Mouse (Mus musculus) hindbrain, embryonic 14.5 days (tissue): ENCODE results near the gene Scaf1. TPM values are rescaled to one million over a fixed set of nuclear protein-coding genes. Genes with fewer than 3 reads are reported as not detected.

Experiments
- ATAC-seq: fragments of 200-750 bp; cut with Nextera tagmentation; 2 replicates; pipeline ENCODE4 v1.8.0; 2017; ENCODE audit warnings: moderate number of reproducible peaks, mild to moderate bottlenecking, moderate TSS enrichment, moderate library complexity; ENCODE audit not compliant: low FRiP score
- DNase-seq: peaks from one replicate; pipeline ENCODE4 v3.0.0-alpha.2; 2015; ENCODE audit warnings: low spot score
- H3K27ac ChIP-seq: fragments of 300-500 bp; sonication (generic); 2 replicates; pipeline ENCODE4 v1.5.1; 2014; ENCODE audit warnings: mild to moderate bottlenecking, moderate library complexity
- H3K27me3 ChIP-seq: fragments of 300-500 bp; sonication (generic); 2 replicates; pipeline ENCODE4 v1.6.1; 2014; ENCODE audit warnings: mild to moderate bottlenecking, low read length, mixed read lengths; ENCODE audit not compliant: control insufficient read depth, insufficient read depth
- H3K36me3 ChIP-seq: fragments of 300-500 bp; sonication (generic); replicated peaks from 2 replicates; pipeline ENCODE4 v1.6.1; 2014; ENCODE audit not compliant: control insufficient read depth, insufficient read depth
- H3K4me1 ChIP-seq: fragments of 300-500 bp; sonication (generic); replicated peaks from 2 replicates; pipeline ENCODE4 v1.6.1; 2014; ENCODE audit warnings: antibody characterized with exemption, low read length, mixed read lengths; ENCODE audit not compliant: control insufficient read depth, insufficient read depth
- H3K4me2 ChIP-seq: fragments of 300-500 bp; sonication (generic); replicated peaks from 2 replicates; pipeline ENCODE4 v1.6.1; 2014; ENCODE audit warnings: mild to moderate bottlenecking, moderate library complexity
- H3K4me3 ChIP-seq: fragments of 300-500 bp; sonication (generic); replicated peaks from 2 replicates; pipeline ENCODE4 v1.5.1; 2014; ENCODE audit warnings: mild to moderate bottlenecking, low read length
- H3K9ac ChIP-seq: fragments of 300-500 bp; sonication (generic); 2 replicates; pipeline ENCODE4 v1.6.1; 2014
- H3K9me3 ChIP-seq: fragments of 300-500 bp; sonication (generic); 2 replicates; pipeline ENCODE4 v1.6.1; 2016; ENCODE audit warnings: low read length; ENCODE audit not compliant: control insufficient read depth
- WGBS: fragments of 180-500 bp; shearing (Covaris S2); extraction: QIAGEN DNeasy Blood & Tissue Kit; methylation state at CpG from one replicate; pipeline ENCODE4 v1.1.7; 2014; 5-methylcytosine and 5-hydroxymethylcytosine counted together
- polyA plus RNA-seq: library from polyadenylated mRNA; unstranded; fragments of >200 nt; fragmentation: Nextera tagmentation; extraction: Ambion mirVana; gene quantifications from 2 replicates; pipeline ENCODE4 v1.2.1, GENCODE M21; 2014

Gene Scaf1
- polyA plus RNA-seq, 1 experiment from 2014 or later: 59.7 TPM

DNA sequence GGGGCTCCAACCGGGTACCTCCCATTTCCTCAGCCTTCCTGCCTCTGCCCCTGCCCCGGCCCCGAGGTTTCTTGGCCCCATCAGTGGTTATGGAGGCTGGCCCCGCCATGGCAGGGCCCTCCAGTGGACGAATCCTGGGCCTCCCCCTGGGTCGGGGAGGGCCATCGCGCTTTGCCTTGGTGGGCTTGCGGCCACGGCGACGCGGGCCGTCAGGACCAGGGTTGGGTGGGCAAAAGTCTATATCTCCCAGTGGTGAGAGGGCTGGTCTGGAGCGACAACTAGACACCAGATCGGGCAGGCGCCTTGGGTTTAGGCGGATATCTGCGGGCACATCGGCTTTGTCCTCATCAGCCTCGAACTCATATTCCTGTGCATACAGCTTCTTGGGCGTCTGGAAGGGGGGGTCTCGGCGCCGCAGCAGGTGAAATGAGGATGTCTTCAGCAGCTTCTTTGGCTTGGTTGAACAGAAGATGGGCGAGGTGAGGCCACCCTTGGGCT is 30.7 kb upstream of the Scaf1 start:
- DNase-seq (no peak), ATAC-seq (no peak)
- H3K27me3 ChIP-seq: no peaks in the 10 kb centered on the region
- H3K4me1 ChIP-seq: peaks cover 15% of the 10 kb centered on the region
- H3K9me3 ChIP-seq: no peaks in the 10 kb centered on the region
- H3K4me2 ChIP-seq: no peak overlapping the region
- H3K9ac ChIP-seq: no peak overlapping the region
- WGBS: 94% methylated on average over 26 of the region's 26 CpGs
- no peak overlapping the region for H3K27ac ChIP-seq
- no peak overlapping the region for H3K4me3 ChIP-seq
- peaks cover 84% of the 10 kb centered on the region for H3K36me3 ChIP-seq

DNA sequence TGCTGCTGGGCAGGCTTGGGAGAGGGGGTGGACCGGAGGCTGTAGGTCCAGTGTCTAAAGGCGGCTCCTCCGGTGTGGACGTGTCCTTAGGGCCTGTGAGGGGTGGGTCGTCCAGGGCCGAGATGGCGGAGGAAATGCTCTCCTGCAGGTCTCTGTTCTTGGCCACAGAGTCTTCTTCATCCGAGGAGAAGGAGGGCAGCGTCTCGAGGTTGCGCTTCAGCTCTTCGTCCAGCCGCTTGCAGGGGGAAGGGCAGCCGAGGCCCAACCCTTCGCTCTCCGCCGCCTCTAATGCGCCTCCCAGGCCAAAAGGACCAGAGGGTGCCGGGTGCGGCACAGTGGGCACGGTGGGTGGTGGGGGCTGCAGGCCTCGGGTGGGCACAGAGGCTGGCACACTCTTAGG is 29.6 kb upstream of the Scaf1 start:
- Histone ChIP-seq H3K9ac (no peak overlapping the region), H3K4me3 (no peak overlapping the region), H3K9me3 (no peaks in the 10 kb centered on the region), H3K36me3 (peaks cover 95% of the 10 kb centered on the region), H3K4me2 (no peak overlapping the region), H3K27ac (no peak overlapping the region), H3K27me3 (no peaks in the 10 kb centered on the region), H3K4me1 (peaks cover 5% of the 10 kb centered on the region)
- ATAC-seq (no peak), DNase-seq (no peak)
- 92% methylated on average over 22 of the region's 22 CpGs for WGBS

DNA sequence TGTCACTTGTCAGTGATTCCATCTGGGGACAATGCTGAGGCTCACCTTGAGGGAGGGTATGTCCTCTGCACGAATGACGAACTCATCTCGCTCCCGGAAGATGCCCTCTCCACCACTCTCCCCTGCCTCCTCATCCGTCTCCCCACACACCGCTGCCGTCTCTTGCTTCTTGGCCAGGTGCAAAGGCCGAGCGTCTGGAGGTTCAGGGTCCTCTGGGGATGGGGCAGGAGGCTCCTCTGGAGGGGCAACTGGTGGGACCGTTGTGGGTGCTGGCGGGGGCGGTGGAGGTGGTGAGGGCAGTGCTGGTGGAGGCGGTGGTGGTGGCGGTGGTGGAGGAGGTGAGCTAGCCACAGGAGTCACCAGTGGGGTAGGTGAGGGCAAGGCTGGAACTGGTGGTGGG is 27.1 kb upstream of the Scaf1 start:
- H3K27me3 ChIP-seq: no peaks in the 10 kb centered on the region
- DNase-seq (no peak), ATAC-seq (no peak)
- peaks cover 98% of the 10 kb centered on the region for H3K36me3 ChIP-seq
- no peak overlapping the region for H3K9ac ChIP-seq
- H3K4me3 ChIP-seq: no peak overlapping the region
- WGBS: 94% methylated on average over 14 of the region's 14 CpGs
- no peaks in the 10 kb centered on the region for H3K4me1 ChIP-seq
- H3K27ac ChIP-seq: no peak overlapping the region
- H3K9me3 ChIP-seq: no peaks in the 10 kb centered on the region
- H3K4me2 ChIP-seq: no peak overlapping the region

DNA sequence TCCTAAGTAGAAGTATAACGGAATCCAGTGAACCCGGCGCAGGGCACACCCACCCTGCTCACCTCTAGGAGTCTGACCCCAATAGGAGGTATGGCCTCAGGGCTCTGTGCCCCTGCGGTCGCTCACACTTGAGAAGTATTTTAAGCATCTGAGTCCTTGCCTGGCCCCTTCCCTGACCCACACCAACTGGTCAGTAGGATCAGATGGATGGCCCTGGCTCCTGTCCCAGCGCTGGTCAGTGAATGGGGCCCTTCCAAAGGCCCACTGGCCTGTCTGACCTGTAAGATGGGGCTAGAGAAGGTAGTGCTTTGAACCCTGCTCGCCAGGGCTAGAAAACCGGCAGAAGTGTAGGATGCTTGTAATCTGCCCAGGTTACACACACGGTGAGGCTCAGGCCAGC is 24.7 kb upstream of the Scaf1 start:
- no peak overlapping the region for H3K4me3 ChIP-seq
- no peaks in the 10 kb centered on the region for H3K27me3 ChIP-seq
- H3K27ac ChIP-seq: no peak overlapping the region
- H3K4me1 ChIP-seq: no peaks in the 10 kb centered on the region
- no peak for ATAC-seq
- H3K36me3 ChIP-seq: peaks cover 98% of the 10 kb centered on the region
- no peaks in the 10 kb centered on the region for H3K9me3 ChIP-seq
- H3K4me2 ChIP-seq: no peak overlapping the region
- WGBS: 92% methylated on average over 9 of the region's 9 CpGs
- DNase-seq: no peak
- H3K9ac ChIP-seq: no peak overlapping the region

DNA sequence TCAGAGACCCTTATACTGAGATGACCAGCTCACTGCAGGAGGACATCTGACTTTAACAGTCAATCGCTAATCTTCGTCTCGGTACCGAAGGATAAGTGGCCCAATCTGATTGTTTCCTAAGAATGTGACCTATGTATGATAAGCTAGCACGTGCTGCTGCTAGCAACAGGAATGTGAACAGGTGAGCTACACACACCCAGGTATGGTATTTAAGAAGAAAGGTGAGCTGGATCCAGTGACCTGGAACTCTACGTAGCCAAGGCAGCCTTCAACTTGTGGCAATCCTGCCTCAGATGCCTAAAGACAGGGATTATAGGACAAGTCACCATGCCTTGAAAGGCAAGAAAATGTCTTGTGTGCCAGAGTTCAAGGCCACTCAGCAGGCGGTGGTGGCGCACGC is 22.2 kb upstream of the Scaf1 start:
- ATAC-seq (no peak), DNase-seq (no peak)
- Histone ChIP-seq H3K27me3 (no peaks in the 10 kb centered on the region), H3K4me1 (no peaks in the 10 kb centered on the region), H3K27ac (no peak overlapping the region), H3K9ac (no peak overlapping the region), H3K9me3 (no peaks in the 10 kb centered on the region), H3K4me3 (no peak overlapping the region), H3K36me3 (peaks cover 98% of the 10 kb centered on the region), H3K4me2 (no peak overlapping the region)
- 98% methylated on average over 9 of the region's 9 CpGs for WGBS

DNA sequence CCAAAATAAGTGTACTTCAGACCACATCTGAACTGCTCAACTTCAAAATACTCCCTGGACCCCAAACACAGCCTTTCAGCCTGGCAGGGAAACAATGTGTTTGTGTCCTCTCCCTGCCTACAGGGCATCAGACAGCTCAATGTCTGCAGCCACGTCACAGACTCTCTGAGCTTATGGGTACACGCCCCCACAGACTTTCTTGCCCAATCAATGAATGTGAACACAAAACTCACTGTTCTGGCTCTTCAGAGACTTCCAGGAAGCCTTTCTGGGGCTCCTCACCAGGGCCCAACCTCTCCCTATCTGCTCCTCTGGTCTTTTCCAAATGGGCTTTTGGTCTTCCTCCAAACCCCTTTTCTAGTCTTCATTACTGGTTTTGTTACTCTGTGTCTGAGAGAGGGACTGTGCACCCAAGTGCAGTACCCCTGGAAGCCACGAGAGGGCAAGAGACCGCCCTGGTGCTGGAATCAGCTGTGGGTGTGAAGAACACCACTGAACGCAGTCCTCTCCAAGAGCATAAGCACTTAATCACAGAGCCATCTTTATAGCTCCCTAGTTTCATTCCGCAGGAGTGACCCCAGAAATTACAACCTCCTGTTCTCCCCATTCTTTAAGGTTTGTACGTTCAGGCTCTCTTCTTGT is 21.7 kb upstream of the Scaf1 start:
- Histone ChIP-seq H3K4me1 (no peaks in the 10 kb centered on the region), H3K27ac (no peak overlapping the region), H3K4me3 (no peak overlapping the region), H3K4me2 (no peak overlapping the region), H3K9me3 (no peaks in the 10 kb centered on the region), H3K9ac (no peak overlapping the region), H3K27me3 (no peaks in the 10 kb centered on the region), H3K36me3 (peaks cover 98% of the 10 kb centered on the region)
- WGBS: 71% methylated on average over 7 of the region's 7 CpGs
- ATAC-seq: no peak
- no peak for DNase-seq

DNA sequence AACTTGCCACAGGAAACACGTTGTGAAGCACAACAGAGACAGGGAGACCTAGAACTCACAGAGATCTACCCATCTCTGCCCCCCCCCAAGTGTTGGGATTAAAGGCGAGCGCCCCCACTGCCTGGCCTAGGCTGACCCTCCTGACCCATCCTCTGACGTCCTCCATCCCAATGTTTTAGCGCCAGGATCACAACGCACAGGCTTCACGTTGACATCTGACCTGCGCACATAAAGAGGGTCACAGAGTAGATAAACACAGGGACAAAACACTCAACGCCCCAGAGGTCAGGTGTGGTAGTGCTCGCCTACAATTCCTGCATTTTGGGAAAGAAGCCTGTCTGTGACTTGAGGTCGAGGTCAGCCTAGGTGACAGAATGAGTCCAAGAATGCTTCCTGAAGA is 20.5 kb upstream of the Scaf1 start:
- Histone ChIP-seq H3K4me2 (no peak overlapping the region), H3K27me3 (no peaks in the 10 kb centered on the region), H3K4me1 (no peaks in the 10 kb centered on the region), H3K9me3 (no peaks in the 10 kb centered on the region), H3K4me3 (no peak overlapping the region), H3K36me3 (peaks cover 98% of the 10 kb centered on the region), H3K27ac (no peak overlapping the region), H3K9ac (no peak overlapping the region)
- WGBS: 93% methylated on average over 11 of the region's 11 CpGs
- ATAC-seq (no peak), DNase-seq (no peak)

DNA sequence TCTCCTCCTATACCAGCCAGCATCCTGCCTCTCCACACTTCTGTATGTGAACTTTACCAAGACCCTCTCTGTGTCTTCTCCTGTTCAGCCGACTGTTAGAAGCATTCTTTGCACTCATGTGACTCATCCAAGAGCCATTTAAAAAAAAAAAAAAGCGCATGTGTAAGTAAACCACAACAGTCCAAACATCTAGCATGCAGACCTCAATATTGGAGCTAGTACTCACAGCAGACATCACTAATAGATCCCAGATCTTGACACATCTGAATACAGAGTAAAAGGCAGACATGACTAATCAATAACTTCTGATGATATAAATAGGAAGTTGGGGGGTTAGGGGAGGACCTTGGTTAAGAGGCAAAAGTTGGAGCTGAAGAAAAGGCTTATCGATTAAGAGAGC is 19.5 kb upstream of the Scaf1 start:
- ATAC-seq: no peak
- Histone ChIP-seq H3K27ac (no peak overlapping the region), H3K9ac (no peak overlapping the region), H3K4me1 (no peaks in the 10 kb centered on the region), H3K36me3 (peaks cover 98% of the 10 kb centered on the region), H3K27me3 (no peaks in the 10 kb centered on the region), H3K9me3 (no peaks in the 10 kb centered on the region), H3K4me3 (no peak overlapping the region), H3K4me2 (no peak overlapping the region)
- no peak for DNase-seq
- WGBS: 96% methylated on average over 3 of the region's 3 CpGs

DNA sequence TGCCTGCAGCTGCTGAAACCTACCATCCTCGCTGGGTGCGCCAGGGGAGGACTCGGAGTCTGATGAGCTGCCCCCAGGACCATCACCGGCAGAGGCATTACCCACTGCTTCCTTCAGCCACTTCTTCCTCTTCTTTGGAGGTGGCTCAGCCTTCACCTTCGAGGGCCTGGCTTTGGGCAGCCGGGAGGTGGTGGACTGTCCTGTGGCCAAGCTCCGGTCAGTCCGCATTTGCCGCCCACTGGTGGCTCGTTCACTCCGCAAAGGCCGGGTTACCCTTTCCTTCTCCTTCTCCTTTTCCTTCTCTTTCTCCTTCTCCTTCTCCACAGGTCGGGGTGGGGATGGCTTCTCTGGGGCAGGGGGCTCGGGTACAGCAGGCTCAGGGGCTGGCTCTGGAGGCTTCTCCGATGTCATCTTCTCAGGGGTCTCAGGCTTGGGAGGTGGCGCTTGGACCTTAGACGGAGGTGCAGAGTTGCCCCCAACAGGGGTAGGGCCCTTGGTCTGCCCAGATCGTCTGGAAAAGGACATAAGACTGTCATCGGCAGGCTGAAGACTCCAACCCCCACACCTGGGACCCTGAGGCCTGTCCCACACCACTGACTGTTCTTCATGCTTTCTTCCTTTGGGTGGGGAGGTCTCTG is 17.7 kb upstream of the Scaf1 start:
- DNase-seq: no peak
- H3K36me3 ChIP-seq: peaks cover 98% of the 10 kb centered on the region
- no peak overlapping the region for H3K4me2 ChIP-seq
- H3K9ac ChIP-seq: no peak overlapping the region
- 95% methylated on average over 19 of the region's 19 CpGs for whole genome bisulfite sequencing
- H3K4me3 ChIP-seq: no peak overlapping the region
- ATAC-seq: no peak
- no peaks in the 10 kb centered on the region for H3K4me1 ChIP-seq
- H3K27me3 ChIP-seq: no peaks in the 10 kb centered on the region
- no peak overlapping the region for H3K27ac ChIP-seq
- H3K9me3 ChIP-seq: no peaks in the 10 kb centered on the region
